Mouse (Mus musculus): ENCODE measurements around the gene Sstr3.

DNA sequence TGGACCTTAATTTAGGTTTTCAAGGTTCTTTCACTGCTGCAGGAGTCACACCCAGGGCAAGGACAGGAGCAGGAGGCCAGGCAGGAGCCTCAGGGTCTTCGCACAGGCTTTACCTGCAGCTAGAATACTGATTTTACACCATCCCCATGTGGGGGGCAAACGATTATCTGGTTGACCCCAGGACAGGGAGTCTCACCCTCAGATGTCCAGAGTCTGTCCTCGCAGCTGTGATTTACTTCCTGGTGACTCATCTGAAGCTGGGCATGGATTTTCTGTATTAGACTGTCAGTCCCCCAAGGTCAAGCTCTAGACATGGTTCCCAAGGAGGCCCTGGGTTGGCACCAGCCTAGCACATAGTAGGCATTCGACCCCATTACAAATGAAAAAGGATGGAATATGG, 1.6 kb upstream of the Sstr3 start:
- TF ChIP-seq CTCF (IDR thresholded peaks at IDR 0.05; ENCODE audit: extremely low read depth, insufficient read length, insufficient replicate concordance, low read depth, low read length) (no peak), POLR2A (IDR thresholded peaks at IDR 0.05; ENCODE audit: low read depth, low read length) (no peak)

Measured in small intestine, adult 2 months (tissue).